In genomic region chr7:56941606-56942005, GRCm38 (mm10) we compare ENCODE assay signal across 15 mouse cellular contexts.
"Had no signal": no experiment of that assay in that cellular context is flagged by ENCODE, and none has a peak within 500 bp of the region (broad histone marks: within the 10 kb centered on the region; RNA-seq: fewer than 3 reads in every experiment).

No protein-coding gene starts in this region.

- H3K27ac ChIP-seq: lung, embryonic 15.5 days; macrophage; midbrain, embryonic 13.5 days; midbrain, embryonic 15.5 days; neural tube, embryonic 12.5 days; stomach, embryonic 15.5 days; stomach, postnatal 0 days had no signal

- H3K4me3 ChIP-seq: lung, embryonic 15.5 days; megakaryocyte, embryonic 14.5 days; midbrain, embryonic 13.5 days; midbrain, embryonic 15.5 days; neural tube, embryonic 12.5 days; stomach, embryonic 15.5 days had no signal

- DNase-seq: liver, postnatal 0 days; lung, adult 2 months; lung, postnatal 14 days; lung, postnatal 36 days; thymus, adult 18-20 months; thymus, postnatal 14 days; thymus, postnatal 4 days had no signal

- H3K4me1 ChIP-seq: lung, embryonic 15.5 days; megakaryocyte, embryonic 14.5 days; midbrain, embryonic 13.5 days; midbrain, embryonic 15.5 days; neural tube, embryonic 12.5 days; stomach, embryonic 15.5 days had no signal
